Mouse (Mus musculus) liver, embryonic 14.5 days (tissue): Measurements from ENCODE around the gene Rerg.

Experiments used
- CTCF ChIP-seq: IDR thresholded peaks from 2 replicates; pipeline ENCODE4 v1.5.1; 2016; ENCODE audit warnings: antibody characterized with exemption, low read depth, control low read depth
- EP300 ChIP-seq: IDR thresholded peaks from 2 replicates; pipeline ENCODE4 v1.6.1; 2016; ENCODE audit warnings: antibody characterized with exemption, low read depth

- TF ChIP-seq CTCF (no peak), EP300 (no peak)
These were observed 3.5 kb downstream of the Rerg start for GRCm38 (mm10) chr6:137166843-137167242.
